In genomic region chr9:44240399-44240798, GRCm38 (mm10) we compare ENCODE assay signal across 27 mouse cellular contexts. TPM values are rescaled to one million over a fixed set of nuclear protein-coding genes. Genes with fewer than 3 reads are reported as not detected.
DNase-seq lines count a peak whose midpoint lies in the region; ATAC-seq and TF ChIP-seq lines count a peak whose summit lies in the region.
"Had no signal": no experiment of that assay in that cellular context is flagged by ENCODE, and none has a peak within 500 bp of the region (broad histone marks: within the 10 kb centered on the region; RNA-seq: fewer than 3 reads in every experiment).

Gene Ccdc153, plus strand, starts transcription at chr9:44240676.

- 42% methylated on average over 2 of the region's 2 CpGs for WGBS in lung, adult 2 months
- 56% methylated on average over 2 of the region's 2 CpGs for WGBS in neural tube, embryonic 14.5 days
- 38% methylated on average over 2 of the region's 2 CpGs for WGBS in embryonic facial prominence, embryonic 15.5 days

- H3K4me3 ChIP-seq in lung, adult 2 months (replicated peaks; ENCODE audit: extremely low read depth, low read depth, low read length): no peak within 1 kb of the TSS
- no peak within 1 kb of the TSS for H3K4me3 ChIP-seq in neural tube, embryonic 14.5 days (ENCODE audit: low read depth, low read length)
- no peak within 1 kb of the TSS for H3K4me3 ChIP-seq in embryonic facial prominence, embryonic 15.5 days (replicated peaks)
- H3K4me3 ChIP-seq: erythroblast, embryonic 14.5 days; forebrain, embryonic 12.5 days; forebrain, embryonic 15.5 days; heart, embryonic 10.5 days; heart, embryonic 13.5 days; hindbrain, embryonic 12.5 days; hindbrain, embryonic 15.5 days had no signal

- ATAC-seq in neural tube, embryonic 14.5 days (ENCODE audit: low read depth): no peak
- ATAC-seq in embryonic facial prominence, embryonic 15.5 days (ENCODE audit: insufficient number of reproducible peaks, low FRiP score, low TSS enrichment, low read depth): no peak
- no peak for ATAC-seq in activated CD4-positive, CD25-positive, alpha-beta regulatory T cell, adult 4 months
- ATAC-seq: forebrain, embryonic 15.5 days had no signal

- no peaks in the 10 kb centered on the region for H3K27me3 ChIP-seq in neural tube, embryonic 14.5 days (ENCODE audit: control insufficient read depth, insufficient read depth, low read length)
- H3K27me3 ChIP-seq in embryonic facial prominence, embryonic 15.5 days: no peaks in the 10 kb centered on the region
- H3K27me3 ChIP-seq: forebrain, embryonic 12.5 days; forebrain, embryonic 15.5 days; hindbrain, embryonic 12.5 days; hindbrain, embryonic 15.5 days had no signal

- 0 out of 2 replicates have a peak within 1 kb of the TSS, but pooled peaks have one; percentile 16 for H3K9ac ChIP-seq in neural tube, embryonic 14.5 days (replicated peaks; ENCODE audit: low read depth, low read length)
- H3K9ac ChIP-seq in embryonic facial prominence, embryonic 15.5 days: no peak within 1 kb of the TSS
- H3K9ac ChIP-seq: forebrain, embryonic 12.5 days; forebrain, embryonic 15.5 days; heart, embryonic 13.5 days; hindbrain, embryonic 12.5 days; hindbrain, embryonic 15.5 days had no signal

- H3K36me3 ChIP-seq in neural tube, embryonic 14.5 days (ENCODE audit: control insufficient read depth, insufficient read depth, low read length): no peaks in the 10 kb centered on the region
- H3K36me3 ChIP-seq in embryonic facial prominence, embryonic 15.5 days: no peaks in the 10 kb centered on the region
- H3K36me3 ChIP-seq: forebrain, embryonic 12.5 days; forebrain, embryonic 15.5 days; heart, embryonic 10.5 days; heart, embryonic 13.5 days; hindbrain, embryonic 12.5 days; hindbrain, embryonic 15.5 days had no signal

- no peak within 1 kb of the TSS for H3K4me2 ChIP-seq in neural tube, embryonic 14.5 days (ENCODE audit: low read depth, low read length)
- H3K4me2 ChIP-seq in embryonic facial prominence, embryonic 15.5 days (replicated peaks): no peak within 1 kb of the TSS
- H3K4me2 ChIP-seq: forebrain, embryonic 12.5 days; forebrain, embryonic 15.5 days; heart, embryonic 13.5 days; hindbrain, embryonic 12.5 days; hindbrain, embryonic 15.5 days had no signal

- no peaks in the 10 kb centered on the region for H3K4me1 ChIP-seq in lung, adult 2 months (ENCODE audit: control insufficient read depth, insufficient read depth, low read length)
- no peaks in the 10 kb centered on the region for H3K4me1 ChIP-seq in neural tube, embryonic 14.5 days (ENCODE audit: control insufficient read depth, insufficient read depth, low read length)
- H3K4me1 ChIP-seq in embryonic facial prominence, embryonic 15.5 days: no peaks in the 10 kb centered on the region
- H3K4me1 ChIP-seq: forebrain, embryonic 12.5 days; forebrain, embryonic 15.5 days; heart, embryonic 13.5 days; hindbrain, embryonic 12.5 days had no signal

- no peak for TF ChIP-seq CTCF in lung, adult 2 months (IDR thresholded peaks at IDR 0.05; ENCODE audit: insufficient read depth, low read length)

- no peak within 1 kb of the TSS for H3K27ac ChIP-seq in neural tube, embryonic 14.5 days (ENCODE audit: low read depth, low read length)
- H3K27ac ChIP-seq in embryonic facial prominence, embryonic 15.5 days (replicated peaks): no peak within 1 kb of the TSS
- H3K27ac ChIP-seq: forebrain, embryonic 12.5 days; forebrain, embryonic 15.5 days; heart, embryonic 10.5 days; heart, embryonic 13.5 days; hindbrain, embryonic 12.5 days; hindbrain, embryonic 15.5 days had no signal

- DNase-seq in adrenal gland, adult (ENCODE audit: inconsistent age in 2 of 2, low spot score in 1 of 2): peak; percentile 28 to 67
- DNase-seq in adrenal gland, postnatal 14 days: no peak
- DNase-seq in lung, adult 2 months: no peak
- no peak for DNase-seq in lung, postnatal 36 days
- no peak for DNase-seq in neural tube, embryonic 10.5 days (ENCODE audit: extremely low spot score, low spot score)
- DNase-seq: cerebellum, adult 11-12 months; cerebellum, adult 8-10 months; cerebellum, postnatal 10 days; cerebellum, postnatal 36 days; embryo, embryonic 11 days; gastrocnemius, postnatal 25 days; heart, adult 18-20 months; heart, postnatal 14 days; heart, postnatal 4 days had no signal

- TF ChIP-seq POLR2A in lung, adult 2 months (IDR thresholded peaks at IDR 0.05; ENCODE audit: borderline replicate concordance, extremely low read depth, low read depth, low read length): no peak

- no peaks in the 10 kb centered on the region for H3K9me3 ChIP-seq in neural tube, embryonic 14.5 days (ENCODE audit: control insufficient read depth, low read length)
- H3K9me3 ChIP-seq in embryonic facial prominence, embryonic 15.5 days (replicated peaks): no peaks in the 10 kb centered on the region
- H3K9me3 ChIP-seq: forebrain, embryonic 12.5 days; forebrain, embryonic 15.5 days; heart, embryonic 10.5 days; heart, embryonic 13.5 days; hindbrain, embryonic 12.5 days; hindbrain, embryonic 15.5 days had no signal

RNA-seq across cellular contexts. Expression of gene Ccdc153, which starts in this region (rescaled TPM):
- total RNA-seq in adrenal gland, postnatal 14 days (2021): 1.1 and 2.5 TPM in 2 replicates
- polyA plus RNA-seq in lung, adult 2 months (2012; rRNA removed): 13.8 and 26.9 TPM in 2 replicates
- polyA plus RNA-seq in neural tube, embryonic 14.5 days (2014; fragmentation: Nextera tagmentation; extraction: Ambion mirVana): not detected in 2 replicates
- polyA plus RNA-seq in embryonic facial prominence, embryonic 15.5 days (2015; fragmentation: Nextera tagmentation; extraction: Ambion mirVana): 15.9 and 23.5 TPM in 2 replicates
- polyA plus RNA-seq in activated CD4-positive, CD25-positive, alpha-beta regulatory T cell, adult 4 months (2017; shearing (Covaris generic)): not detected
- total RNA-seq: ES-E14; gastrocnemius, adult 8-10 months; gastrocnemius, postnatal 25 days; heart, postnatal 4 days had no signal
- polyA plus RNA-seq: embryonic facial prominence, embryonic 11.5 days; erythroblast, embryonic 14.5 days; forebrain, embryonic 12.5 days; heart, embryonic 10.5 days; heart, embryonic 13.5 days; hindbrain, embryonic 12.5 days; hindbrain, embryonic 15.5 days had no signal

Comparison
In these comparisons a context has a peak if more than half of its experiments do, and no peak if none do; other contexts are left out.
1. RNA of gene Ccdc153 (polyA plus RNA-seq): 13.8 to 26.9 TPM in lung, adult 2 months and 15.9 to 23.5 TPM in embryonic facial prominence, embryonic 15.5 days; not detected in activated CD4-positive, CD25-positive, alpha-beta regulatory T cell, adult 4 months and not detected in neural tube, embryonic 14.5 days; every median in the first group is over 10 times any median in the second.
2. DNase-seq: peak in adrenal gland, adult (2 of 2); none in adrenal gland, postnatal 14 days (single experiment), lung, adult 2 months (single experiment), lung, postnatal 36 days (single experiment) and neural tube, embryonic 10.5 days (single experiment).